Mouse (Mus musculus) midbrain, embryonic 10.5 days (tissue): ENCODE measurements around the gene Med20. TPM values are rescaled to one million over a fixed set of nuclear protein-coding genes. Genes with fewer than 3 reads are reported as not detected.
A peak's percentile ranks its signal among the peaks of the same experiment; 100 is the strongest.
"Not testable (repeated sequence)": the region's sequence is repeated elsewhere in the genome, so short reads cannot be mapped to it uniquely, and the experiment has no call there.

ENCODE experiments used
- DNase-seq: peaks from one replicate; pipeline ENCODE4 v3.0.0-alpha.2; 2017; ENCODE audit warnings: low spot score
- H3K27ac ChIP-seq: fragments of 300-500 bp; sonication (generic); replicated peaks from 2 replicates; pipeline ENCODE4 v1.5.1; 2016; ENCODE audit warnings: mild to moderate bottlenecking
- H3K27me3 ChIP-seq: fragments of 300-500 bp; sonication (generic); 2 replicates; pipeline ENCODE4 v1.6.1; 2016; ENCODE audit warnings: low read depth, mild to moderate bottlenecking; ENCODE audit not compliant: poor library complexity, severe bottlenecking
- H3K36me3 ChIP-seq: fragments of 300-500 bp; sonication (generic); 2 replicates; pipeline ENCODE4 v1.6.1; 2016; ENCODE audit warnings: mild to moderate bottlenecking, moderate library complexity
- H3K4me1 ChIP-seq: fragments of 300-500 bp; sonication (generic); 2 replicates; pipeline ENCODE4 v1.6.1; 2016
- H3K4me3 ChIP-seq: fragments of 300-500 bp; sonication (generic); 2 replicates; pipeline ENCODE4 v1.5.1; 2016; ENCODE audit warnings: mild to moderate bottlenecking, moderate library complexity
- H3K9me3 ChIP-seq: fragments of 300-500 bp; sonication (generic); replicated peaks from 2 replicates; pipeline ENCODE4 v1.6.1; 2016; ENCODE audit warnings: mild to moderate bottlenecking
- WGBS: fragments of 180-500 bp; shearing (Covaris S2); methylation state at CpG from one replicate; pipeline ENCODE4 v1.1.7; 2016; 5-methylcytosine and 5-hydroxymethylcytosine counted together
- polyA plus RNA-seq: library from polyadenylated mRNA; unstranded; fragments of >200 nt; fragmentation: Nextera tagmentation; extraction: Ambion mirVana; gene quantifications from 2 replicates; pipeline ENCODE4 v1.2.1, GENCODE M21; 2016

The Med20 gene
- polyA plus RNA-seq, 1 experiment from 2014 or later = 45.9 TPM

DNA sequence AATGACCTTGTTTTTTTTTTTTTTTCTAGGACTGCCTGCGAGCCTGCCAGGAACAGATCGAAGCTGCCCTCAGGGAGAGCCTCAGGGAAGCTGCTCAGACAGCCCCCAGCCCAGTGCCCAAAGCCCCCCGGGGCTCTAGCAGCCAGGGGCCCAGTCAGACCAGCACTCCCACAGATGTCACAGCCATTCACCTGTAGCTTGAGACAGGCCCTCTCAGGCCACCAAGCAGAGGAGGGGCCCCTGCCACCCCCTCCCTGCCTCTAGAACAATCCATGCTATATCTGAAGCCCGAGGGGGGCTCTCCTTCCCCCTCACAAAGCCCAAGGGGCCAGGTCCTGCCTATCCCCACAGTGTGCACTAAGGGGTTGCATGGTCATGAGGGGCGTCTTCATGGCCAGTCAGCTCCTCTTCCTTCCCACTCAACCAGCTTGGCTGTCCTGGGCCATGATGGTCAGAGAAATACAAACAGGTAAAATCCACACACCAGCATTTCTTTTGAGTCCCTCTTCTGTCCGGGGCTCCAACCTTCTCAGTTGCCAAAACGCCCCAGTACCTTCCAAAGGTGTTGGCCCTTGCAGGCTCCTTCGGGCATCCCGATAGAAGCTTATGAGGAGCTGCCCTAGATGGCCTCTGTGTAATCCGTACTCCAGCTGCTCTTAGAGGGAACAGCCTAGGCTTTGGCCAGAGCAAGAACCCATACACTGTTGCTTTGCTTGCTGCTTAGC, 12.6 kb upstream of the Med20 start:
- H3K27me3 ChIP-seq, DNase-seq, H3K9me3 ChIP-seq: not testable (repeated sequence)
- peak overlapping the region; percentile 68 for H3K27ac ChIP-seq
- peaks cover 47% of the 10 kb centered on the region for H3K4me1 ChIP-seq
- H3K36me3 ChIP-seq = peaks cover 67% of the 10 kb centered on the region
- H3K4me3 ChIP-seq = peak overlapping the region; percentile 96; the same call in 1 of the 2 replicates
- 85% methylated on average over 10 of the region's 10 CpGs for WGBS

DNA sequence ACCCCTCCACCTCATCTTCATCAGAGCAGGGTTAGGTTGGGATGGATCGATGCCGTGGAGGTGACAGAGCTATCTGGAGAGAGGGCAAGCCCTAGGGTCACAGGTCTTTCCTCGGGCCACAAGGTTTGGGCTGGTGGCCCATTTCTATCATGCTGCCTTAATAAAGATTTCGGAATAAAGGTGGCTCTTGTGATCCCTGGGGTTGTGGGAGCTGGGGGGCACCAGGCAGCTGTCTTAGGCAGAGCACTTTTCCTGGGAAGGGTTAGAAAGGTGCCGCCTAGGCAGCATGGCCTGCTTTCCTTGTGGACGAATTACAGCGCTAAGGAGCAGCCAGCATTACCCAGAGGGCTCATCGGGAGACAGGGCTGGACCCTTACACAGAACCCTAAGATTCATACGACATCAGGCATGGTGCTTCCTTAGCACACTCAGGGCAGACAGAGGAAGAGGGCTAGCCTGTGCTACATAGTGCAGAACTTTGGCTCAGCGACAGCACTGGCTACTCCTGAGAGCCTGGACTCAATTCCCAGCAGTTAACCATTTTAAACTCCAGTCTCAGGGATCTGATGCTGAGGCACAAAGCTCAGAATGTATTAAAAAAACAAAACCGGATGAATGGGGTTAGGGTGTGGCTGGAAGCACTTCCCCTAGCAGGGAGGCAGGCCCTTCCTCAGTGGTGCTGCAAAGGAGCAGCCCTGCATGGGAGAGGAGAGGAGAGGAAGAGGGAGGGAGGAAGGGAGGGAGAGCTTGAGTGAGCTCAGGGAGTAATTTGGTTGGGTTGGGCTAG, 11.7 kb upstream of the Med20 start:
- no peak overlapping the region for H3K27ac ChIP-seq
- H3K9me3 ChIP-seq = no peaks in the 10 kb centered on the region
- DNase-seq = no peak
- no peaks in the 10 kb centered on the region for H3K27me3 ChIP-seq
- WGBS = 83% methylated on average over 11 of the region's 11 CpGs
- H3K4me1 ChIP-seq = peaks cover 40% of the 10 kb centered on the region
- no peak overlapping the region for H3K4me3 ChIP-seq
- H3K36me3 ChIP-seq = peaks cover 76% of the 10 kb centered on the region

- Histone ChIP-seq H3K27me3 (no peaks in the 10 kb centered on the region), H3K27ac (no peak overlapping the region), H3K4me3 (no peak overlapping the region), H3K36me3 (peaks cover 87% of the 10 kb centered on the region), H3K4me1 (peaks cover 29% of the 10 kb centered on the region), H3K9me3 (no peaks in the 10 kb centered on the region)
- DNase-seq = no peak
- 92% methylated on average over 13 of the region's 13 CpGs for WGBS
These were observed 10.6 kb upstream of the Med20 start for GRCm38 (mm10) chr17:47600601-47601388.

- WGBS = 96% methylated on average over 10 of the region's 10 CpGs
- Histone ChIP-seq H3K4me1 (peaks cover 23% of the 10 kb centered on the region), H3K27ac (no peak overlapping the region), H3K4me3 (no peak overlapping the region), H3K9me3 (no peaks in the 10 kb centered on the region), H3K36me3 (peaks cover 93% of the 10 kb centered on the region), H3K27me3 (no peaks in the 10 kb centered on the region)
- no peak for DNase-seq
These were observed 10.0 kb upstream of the Med20 start for GRCm38 (mm10) chr17:47601389-47601755.

GRCm38 (mm10) chr17:47602289-47602688, 9.1 kb upstream of the Med20 start:
- WGBS = 94% methylated on average over 11 of the region's 11 CpGs
- Histone ChIP-seq H3K27ac (no peak overlapping the region), H3K36me3 (peaks cover 96% of the 10 kb centered on the region), H3K4me3 (no peak overlapping the region), H3K4me1 (peaks cover 14% of the 10 kb centered on the region), H3K9me3 (no peaks in the 10 kb centered on the region), H3K27me3 (no peaks in the 10 kb centered on the region)
- DNase-seq = no peak

DNA sequence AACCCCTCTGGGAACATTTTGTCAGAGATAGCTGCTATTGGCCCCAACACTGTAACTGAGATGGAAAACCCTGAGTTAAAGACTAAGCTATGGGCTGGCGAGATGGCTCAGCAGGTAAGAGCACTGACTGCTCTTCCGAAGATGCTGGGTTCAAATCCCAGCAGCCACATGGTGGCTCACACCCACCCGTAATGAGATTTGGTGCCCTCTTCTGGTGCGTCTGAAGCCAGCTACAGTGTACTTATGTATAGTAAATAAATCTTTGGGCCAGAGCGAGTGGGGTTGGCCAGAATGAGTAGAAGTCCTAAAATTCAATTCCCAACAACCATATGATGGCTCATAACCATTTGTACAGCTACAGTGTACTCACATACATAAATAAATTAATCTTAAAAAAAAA, 5.2 kb upstream of the Med20 start:
- WGBS = 81% methylated on average over 5 of the region's 5 CpGs
- H3K9me3 ChIP-seq = no peaks in the 10 kb centered on the region
- H3K4me3 ChIP-seq = no peak overlapping the region
- no peaks in the 10 kb centered on the region for H3K27me3 ChIP-seq
- peaks cover 10% of the 10 kb centered on the region for H3K4me1 ChIP-seq
- no peak overlapping the region for H3K27ac ChIP-seq
- peaks cover 76% of the 10 kb centered on the region for H3K36me3 ChIP-seq
- no peak for DNase-seq

DNA sequence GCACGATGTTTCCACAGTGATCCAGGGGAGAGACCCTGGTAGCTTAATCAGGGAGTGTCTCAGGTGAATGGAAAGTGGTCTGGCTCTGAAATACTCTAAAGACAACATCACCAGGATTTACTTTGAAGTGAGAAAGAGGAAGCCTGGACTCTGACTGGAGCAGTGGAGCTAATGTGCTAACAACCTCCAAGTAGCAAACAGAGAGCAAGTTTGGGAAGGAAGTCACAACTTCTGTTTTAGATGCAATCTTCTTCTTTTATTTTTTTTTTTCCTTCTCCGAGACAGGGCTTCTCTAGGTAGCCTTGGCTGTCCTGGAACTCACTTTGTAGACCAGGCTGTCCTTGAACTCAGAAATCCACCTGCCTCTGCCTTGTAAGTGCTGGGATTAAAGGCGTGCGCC, 2.2 kb upstream of the Med20 start:
- DNase-seq = no peak
- 94% methylated on average over 4 of the region's 4 CpGs for WGBS
- Histone ChIP-seq H3K27me3 (no peaks in the 10 kb centered on the region), H3K4me1 (peaks cover 24% of the 10 kb centered on the region), H3K27ac (no peak overlapping the region), H3K36me3 (peaks cover 60% of the 10 kb centered on the region), H3K4me3 (no peak overlapping the region), H3K9me3 (no peaks in the 10 kb centered on the region)

DNA sequence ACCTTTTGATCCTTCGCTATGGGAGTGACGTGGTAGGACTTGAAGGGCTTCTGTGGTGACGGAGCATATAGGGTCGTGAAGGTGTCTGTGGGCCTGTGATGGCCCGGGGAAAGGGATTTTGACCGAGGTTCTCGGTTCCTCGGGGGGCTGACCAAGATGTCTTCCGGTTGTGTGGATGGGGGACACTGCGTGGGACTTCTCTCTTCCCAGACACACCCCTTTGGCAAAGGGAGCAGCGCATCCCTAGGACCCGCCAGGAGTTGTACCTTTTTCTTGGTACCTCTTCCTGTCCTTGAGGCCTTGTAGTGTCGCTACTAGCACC, 240 bp downstream of the Med20 start:
- peaks cover 24% of the 10 kb centered on the region for H3K4me1 ChIP-seq
- H3K27me3 ChIP-seq = no peaks in the 10 kb centered on the region
- 0% methylated on average over 13 of the region's 13 CpGs for WGBS
- peak overlapping the region; percentile 87 for H3K27ac ChIP-seq
- no peaks in the 10 kb centered on the region for H3K9me3 ChIP-seq
- peaks cover 60% of the 10 kb centered on the region for H3K36me3 ChIP-seq
- H3K4me3 ChIP-seq = peak overlapping the region; percentile 90
- no peak for DNase-seq

- peaks cover 24% of the 10 kb centered on the region for H3K4me1 ChIP-seq
- H3K4me3 ChIP-seq = no peak overlapping the region
- no peak overlapping the region for H3K27ac ChIP-seq
- no peak for DNase-seq
- no peaks in the 10 kb centered on the region for H3K9me3 ChIP-seq
- 91% methylated on average over 1 of the region's 1 CpGs for WGBS
- H3K36me3 ChIP-seq = peaks cover 59% of the 10 kb centered on the region
- no peaks in the 10 kb centered on the region for H3K27me3 ChIP-seq
These were observed 2.6 kb downstream of the Med20 start for GRCm38 (mm10) chr17:47614018-47614417.

DNA sequence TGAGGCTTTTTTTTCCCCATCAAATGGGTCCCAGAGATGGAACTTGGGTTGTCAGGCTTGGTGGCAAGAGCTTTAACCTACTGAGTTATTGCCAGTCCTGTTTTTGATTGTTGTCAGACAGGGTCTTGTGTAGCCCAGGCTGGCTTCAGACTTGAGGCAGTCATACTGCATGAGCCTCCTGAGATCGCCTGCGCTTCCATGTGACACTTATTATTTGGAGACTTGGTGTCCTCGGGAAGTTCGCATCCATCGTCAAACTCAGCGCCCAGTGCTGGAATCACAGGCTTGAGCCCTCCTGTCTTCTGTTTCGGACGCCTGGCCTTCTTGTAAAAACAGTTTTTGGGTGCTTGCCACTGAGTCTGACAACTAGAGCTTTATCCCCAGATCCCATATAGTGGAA, 4.7 kb downstream of the Med20 start:
- Histone ChIP-seq H3K36me3 (peaks cover 79% of the 10 kb centered on the region), H3K27ac (no peak overlapping the region), H3K4me1 (peaks cover 14% of the 10 kb centered on the region), H3K4me3 (no peak overlapping the region), H3K9me3 (no peaks in the 10 kb centered on the region), H3K27me3 (no peaks in the 10 kb centered on the region)
- WGBS = 96% methylated on average over 8 of the region's 8 CpGs
- DNase-seq = no peak

GRCm38 (mm10) chr17:47616652-47617051, 5.3 kb downstream of the Med20 start:
- H3K4me1 ChIP-seq = peaks cover 14% of the 10 kb centered on the region
- H3K36me3 ChIP-seq = peaks cover 85% of the 10 kb centered on the region
- H3K27me3 ChIP-seq = no peaks in the 10 kb centered on the region
- H3K4me3 ChIP-seq = no peak overlapping the region
- no peak overlapping the region for H3K27ac ChIP-seq
- H3K9me3 ChIP-seq = no peaks in the 10 kb centered on the region
- DNase-seq = no peak
- WGBS = 93% methylated on average over 4 of the region's 4 CpGs

GRCm38 (mm10) chr17:47617605-47618307, 6.4 kb downstream of the Med20 start:
- no peak overlapping the region for H3K27ac ChIP-seq

More at GRCm38 (mm10) chr17:47617605-47618307, 6.4 kb downstream of the Med20 start:
- Histone ChIP-seq H3K9me3 (no peaks in the 10 kb centered on the region), H3K4me3 (no peak overlapping the region), H3K27me3 (no peaks in the 10 kb centered on the region), H3K36me3 (peaks cover 96% of the 10 kb centered on the region), H3K4me1 (peaks cover 2% of the 10 kb centered on the region)
- no peak for DNase-seq
- WGBS = 96% methylated on average over 9 of the region's 9 CpGs
